Mouse (Mus musculus): ENCODE measurements at regions not wholly inside any gene's neighbourhood (a gene's known extent, or its start where the extent isn't known, plus 50 kb on each side); places are given as distances from the start of the nearest gene placed in this dataset.

- in situ Hi-C loops (cut with MboI, MseI), result no loop called here
These were observed 457.1 kb downstream of the Tmem38b start for GRCm38 (mm10) chr4:54282934-54283333.

- in situ Hi-C loops (cut with MboI, MseI), result no loop called here
These were observed 488.0 kb downstream of the Tmem38b start for GRCm38 (mm10) chr4:54313804-54314203.

GRCm38 (mm10) chr4:54324851-54325250 is 499.0 kb downstream of the Tmem38b start:
- in situ Hi-C loops (cut with MboI, MseI), result no loop called here

GRCm38 (mm10) chr4:54328273-54328672 is 502.4 kb downstream of the Tmem38b start:
- in situ Hi-C loops (cut with MboI, MseI), result no loop called here

DNA sequence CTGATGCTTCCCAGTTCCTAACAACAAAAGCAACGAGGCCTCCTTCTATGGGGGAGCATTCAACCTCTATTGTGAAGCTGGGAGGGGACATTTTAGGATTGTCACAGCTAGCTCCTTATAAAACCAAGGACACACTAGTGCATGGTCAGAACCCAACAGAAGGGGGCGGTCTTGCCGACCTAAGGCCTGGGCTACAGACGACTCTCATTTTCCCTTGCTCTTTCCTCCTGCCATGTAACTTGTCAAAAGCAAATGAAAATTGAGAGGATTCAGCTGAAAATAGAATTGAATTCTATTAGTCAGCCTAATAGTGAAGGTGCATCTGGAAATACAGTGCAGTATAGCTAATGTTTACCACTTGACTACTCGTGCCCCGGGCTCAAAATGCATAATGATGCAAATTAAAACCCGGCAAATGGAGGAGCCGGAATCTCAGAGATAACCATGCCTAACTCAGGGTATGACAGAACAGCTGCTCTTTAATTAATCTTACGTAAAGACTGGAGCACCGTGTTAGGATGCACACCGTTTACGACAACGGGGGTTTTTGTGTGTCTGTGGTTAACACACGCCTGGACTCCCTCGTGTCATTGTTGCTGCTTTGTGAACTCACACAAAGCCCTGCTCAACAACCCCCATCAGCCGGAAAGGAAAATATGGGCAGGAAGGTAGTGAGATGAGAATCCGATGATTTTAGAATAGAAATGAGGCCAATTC is 503.0 kb downstream of the Tmem38b start:
- in situ Hi-C loops (cut with MboI, MseI), result no loop called here

GRCm38 (mm10) chr4:54330686-54331085 is 504.8 kb downstream of the Tmem38b start:
- in situ Hi-C loops (cut with MboI, MseI), result no loop called here

GRCm38 (mm10) chr4:54331588-54332211 is 505.9 kb downstream of the Tmem38b start:
- in situ Hi-C loops (cut with MboI, MseI), result no loop called here

DNA sequence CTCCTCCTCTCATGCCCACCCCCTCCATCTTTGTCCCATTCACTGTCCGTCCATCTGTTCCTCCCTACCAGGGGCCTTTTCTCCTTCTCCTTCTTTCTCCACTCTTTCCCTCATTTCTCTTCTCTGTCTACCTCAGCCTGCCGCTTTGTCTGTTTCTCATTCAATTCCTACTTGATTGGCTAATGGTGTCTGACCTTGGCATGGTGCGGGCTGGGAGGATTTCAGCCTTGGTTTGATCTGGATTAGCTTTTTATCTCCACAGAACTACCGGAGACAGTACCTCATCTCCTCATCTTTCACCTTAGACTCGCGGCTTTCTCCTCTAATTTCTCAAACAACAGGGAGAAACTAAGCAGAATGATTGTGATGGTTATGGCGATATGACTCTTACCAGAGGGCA is 506.4 kb downstream of the Tmem38b start:
- in situ Hi-C loops (cut with MboI, MseI), result no loop called here

DNA sequence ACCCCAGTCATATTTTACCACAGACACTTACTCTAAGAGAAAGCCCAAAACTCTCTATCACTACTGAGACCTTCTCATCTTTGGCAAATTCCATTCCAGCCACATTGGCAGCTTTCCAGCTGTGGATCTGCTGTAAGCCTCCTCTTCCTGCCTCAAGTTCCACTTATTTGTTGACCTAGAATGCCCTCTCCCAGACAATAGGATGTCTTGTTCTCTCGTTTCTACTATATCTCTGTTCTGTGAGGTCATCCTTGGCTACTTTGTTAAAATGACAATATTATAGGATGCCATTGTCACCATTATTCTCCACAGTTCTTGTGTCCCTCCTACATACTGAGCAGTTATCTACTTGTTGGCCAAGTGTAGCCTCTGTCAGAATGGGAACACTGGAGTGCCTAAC is 512.7 kb downstream of the Tmem38b start:
- in situ Hi-C loops (cut with MboI, MseI), result no loop called here

GRCm38 (mm10) chr4:54340106-54340505 is 514.3 kb downstream of the Tmem38b start:
- in situ Hi-C loops (cut with MboI, MseI), result no loop called here

DNA sequence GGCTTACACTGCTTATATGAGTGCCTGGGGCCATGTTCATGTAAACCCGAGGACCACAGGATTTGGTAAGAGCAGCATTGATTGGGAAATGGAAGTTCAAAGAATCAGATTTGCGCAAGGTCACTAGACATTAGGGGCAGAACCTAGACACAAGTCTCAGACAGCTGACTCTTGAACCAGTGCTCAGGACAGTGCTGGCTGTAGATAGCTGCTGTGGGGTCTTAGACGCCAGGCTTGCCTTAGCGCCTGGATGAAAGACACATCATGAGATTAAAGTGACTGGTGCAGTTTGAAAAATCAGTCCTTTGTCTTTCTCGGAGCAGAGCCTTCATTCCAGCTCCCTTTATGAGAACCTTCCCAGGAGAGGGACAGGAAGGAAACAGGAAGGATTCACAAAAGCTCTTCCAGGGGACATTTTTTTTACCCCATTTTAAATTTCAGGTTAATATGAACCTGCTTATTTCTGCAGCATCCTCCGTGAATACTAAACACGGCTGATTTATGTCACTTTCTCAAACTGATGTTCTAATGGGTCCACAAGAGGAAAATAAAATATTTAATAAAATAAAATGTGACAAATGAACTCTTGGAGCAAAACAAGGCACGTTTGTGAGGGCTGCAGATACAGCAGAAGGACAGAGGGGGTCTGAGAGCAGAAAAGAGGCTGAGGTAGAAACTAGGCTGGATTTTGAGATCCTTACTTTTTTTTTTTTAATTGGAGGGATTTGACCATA is 528.0 kb downstream of the Tmem38b start:
- in situ Hi-C loops (cut with MboI, MseI), result no loop called here

- in situ Hi-C loops (cut with MboI, MseI), result no loop called here
These were observed 528.5 kb downstream of the Tmem38b start for GRCm38 (mm10) chr4:54354391-54354726.

- in situ Hi-C loops (cut with MboI, MseI), result no loop called here
These were observed 529.7 kb downstream of the Tmem38b start for GRCm38 (mm10) chr4:54355381-54356040.

DNA sequence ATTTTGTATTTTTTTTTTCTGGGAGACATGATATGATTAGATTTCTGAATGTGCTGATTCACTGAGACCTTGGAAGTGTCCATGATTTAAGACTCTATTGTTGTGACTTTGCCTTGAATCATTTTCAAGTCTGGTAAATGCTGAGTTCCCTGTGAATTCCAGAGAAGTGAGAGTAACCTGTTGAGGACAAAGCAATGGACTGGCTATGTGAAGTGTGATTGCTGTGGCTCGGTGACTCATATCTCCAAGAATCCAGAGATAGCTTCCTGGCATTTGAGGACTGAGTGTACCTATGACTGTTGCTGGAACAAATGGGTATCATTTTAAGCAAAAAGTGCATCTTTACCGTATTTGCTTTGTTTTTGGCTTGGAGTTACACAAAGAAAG is 530.2 kb downstream of the Tmem38b start:
- in situ Hi-C loops (cut with MboI, MseI), result no loop called here

DNA sequence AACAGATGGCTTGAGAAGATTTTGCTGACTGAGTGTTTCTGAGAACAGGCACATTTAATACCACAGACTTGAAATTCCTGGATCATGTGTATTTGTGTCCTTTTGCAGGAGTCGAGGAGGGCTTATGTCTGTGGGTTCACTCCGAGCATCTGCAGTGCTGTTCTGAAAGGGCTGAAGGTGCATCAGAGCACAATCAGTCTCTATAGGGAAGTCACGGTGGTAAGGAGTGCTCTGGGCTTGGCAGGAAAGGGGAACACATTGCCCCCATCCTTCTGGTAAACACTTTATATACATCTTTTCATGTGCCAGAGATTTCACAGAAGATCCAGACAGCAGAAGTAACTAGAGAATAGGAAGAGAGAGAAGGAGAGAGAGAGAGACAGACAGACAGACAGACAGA is 545.1 kb downstream of the Tmem38b start:
- in situ Hi-C loops (cut with MboI, MseI), result no loop called here

GRCm38 (mm10) chr4:54371418-54371957 is 545.6 kb downstream of the Tmem38b start:
- in situ Hi-C loops (cut with MboI, MseI), result no loop called here

DNA sequence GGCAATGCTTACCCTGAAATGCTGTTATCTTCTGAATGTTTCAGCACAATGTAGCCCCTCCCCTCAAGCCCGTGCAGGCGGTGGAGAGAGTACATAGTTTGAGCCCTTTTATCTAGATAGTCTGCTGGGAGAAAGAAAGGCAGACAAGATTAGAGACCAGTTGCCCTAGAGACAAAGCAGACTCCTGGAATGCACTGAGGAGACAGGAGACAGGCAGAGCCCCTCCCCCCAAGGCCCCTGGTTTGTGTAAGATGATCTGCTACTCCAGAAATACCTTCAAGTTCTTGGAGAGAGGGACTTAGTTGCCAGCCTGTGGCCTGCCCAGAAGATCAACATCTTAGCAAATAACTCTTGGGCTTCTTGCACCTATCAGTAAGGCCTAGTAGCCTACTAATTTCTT is 547.8 kb downstream of the Tmem38b start:
- in situ Hi-C loops (cut with MboI, MseI), result no loop called here

- in situ Hi-C loops (cut with MboI, MseI), result no loop called here
These were observed 548.6 kb downstream of the Tmem38b start for GRCm38 (mm10) chr4:54374457-54374856.

DNA sequence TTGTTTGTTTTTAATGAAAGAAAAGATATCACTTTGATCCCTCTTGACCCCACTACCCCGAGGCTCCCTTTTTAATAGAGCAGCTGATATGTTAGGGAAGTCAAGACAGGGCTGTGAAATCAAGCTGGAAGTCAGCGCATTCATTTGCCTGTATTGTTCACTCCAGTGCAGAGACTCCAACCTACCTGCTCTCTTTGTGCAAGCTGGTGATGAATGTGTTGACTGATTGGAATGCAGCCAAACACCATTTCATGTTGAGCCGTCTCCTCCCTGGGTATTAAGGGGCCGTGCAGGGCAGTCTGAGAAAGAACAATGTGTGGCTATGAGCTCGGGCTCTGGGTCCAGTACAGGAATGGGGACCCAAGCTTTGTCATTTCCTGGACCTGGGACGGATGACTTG is 557.4 kb upstream of the Zfp462 start:
- in situ Hi-C loops (cut with MboI, MseI), result no loop called here

DNA sequence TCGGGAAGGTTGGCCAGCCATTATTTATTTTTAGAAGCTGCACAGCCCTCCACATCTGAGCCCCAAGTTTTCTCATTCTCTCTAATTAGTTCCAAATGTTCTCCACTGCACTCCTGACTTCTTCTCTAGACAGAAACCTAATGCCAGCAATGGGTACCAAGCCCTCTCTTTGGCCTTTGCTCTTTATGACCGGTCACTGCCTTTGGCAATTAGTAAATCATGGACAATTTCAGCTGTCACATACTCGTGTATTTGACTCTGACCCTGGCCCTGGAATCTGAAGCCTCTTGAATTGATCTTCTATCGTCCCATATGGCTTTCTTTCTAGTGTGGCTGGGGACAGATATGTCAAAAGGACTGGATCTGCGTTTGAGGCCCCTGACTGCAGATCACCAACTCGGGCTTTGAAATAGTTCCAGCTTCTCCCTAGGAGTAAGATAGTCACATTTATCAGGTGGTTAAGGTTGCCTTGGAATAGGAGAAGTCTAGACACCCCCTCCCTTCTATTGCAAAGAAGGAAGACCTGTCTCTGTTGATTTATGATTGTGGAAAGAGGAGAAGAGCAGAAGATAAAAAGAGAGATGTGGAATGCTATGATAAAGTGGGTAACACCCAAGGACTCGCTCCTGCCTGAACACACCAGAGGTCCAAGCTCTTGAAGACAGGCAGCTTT is 553.2 kb upstream of the Zfp462 start:
- in situ Hi-C loops (cut with MboI, MseI), result no loop called here

GRCm38 (mm10) chr4:54406151-54406550 is 538.7 kb upstream of the Zfp462 start:
- in situ Hi-C loops (cut with MboI, MseI), result no loop called here

DNA sequence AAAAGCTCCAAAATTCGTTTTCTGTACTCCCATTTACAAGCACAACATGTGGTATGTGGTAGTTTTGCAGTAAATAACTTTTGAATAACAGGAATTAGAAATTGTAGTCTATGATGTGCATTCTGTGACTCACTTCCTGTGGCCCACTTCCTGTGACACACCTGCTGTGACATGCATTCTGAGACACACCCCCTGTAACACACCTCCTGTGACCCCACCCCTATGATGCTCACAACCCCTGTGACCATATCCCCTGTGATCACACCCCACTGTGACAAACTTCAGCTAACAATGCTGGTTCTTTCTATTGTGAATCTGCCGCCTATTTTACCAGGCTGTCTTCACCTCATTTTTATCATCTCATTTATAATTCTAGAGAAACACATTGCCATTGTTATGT is 536.9 kb upstream of the Zfp462 start:
- in situ Hi-C loops (cut with MboI, MseI), result no loop called here

Data from T-helper 1 cell (primary cell).